Mouse (Mus musculus) 3T3-L1 (cell line): Measurements from ENCODE around the gene Cfap298.

Source experiments
- DNase-seq: peaks from one replicate; pipeline ENCODE4 v3.0.0-alpha.2; 2015; ENCODE audit warnings: low read depth, low spot score

Cfap298 gene

DNA sequence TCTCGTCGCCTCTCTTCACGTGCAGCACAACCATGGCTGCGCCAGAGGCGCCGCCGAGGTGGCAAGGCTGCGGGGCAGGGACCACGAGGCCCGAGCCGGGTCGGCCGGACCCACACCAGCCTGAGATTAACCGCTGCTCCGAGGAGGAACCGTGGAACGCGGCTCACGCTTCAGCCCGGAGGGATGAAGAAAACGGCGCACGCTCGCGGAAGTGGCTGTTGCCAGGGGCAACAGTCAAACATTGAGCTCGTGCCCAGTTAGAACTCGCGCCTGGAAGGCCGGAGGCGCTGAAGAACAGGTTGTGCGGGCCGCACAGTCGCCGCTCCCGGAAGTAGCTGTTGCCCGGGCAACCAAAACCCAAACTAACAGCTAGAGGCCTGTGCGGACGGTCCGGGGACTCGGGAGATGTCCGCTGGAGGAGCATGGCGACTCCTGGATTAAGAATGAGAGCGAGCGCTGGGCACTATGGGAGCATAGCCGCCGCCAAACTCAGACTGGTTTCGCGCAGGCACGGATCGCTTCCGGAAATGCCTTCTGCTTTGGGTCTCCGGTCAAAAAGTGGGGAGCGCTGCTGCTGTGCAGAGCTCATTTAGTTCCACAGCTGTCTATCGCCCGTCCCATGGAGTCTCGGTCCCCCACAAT lies at the start of gene Cfap298:
Gene Cfap298, minus strand, starts transcription at position 428 of the 642 bp plus-strand sequence.
- DNase-seq, result peak; percentile 98

DNA sequence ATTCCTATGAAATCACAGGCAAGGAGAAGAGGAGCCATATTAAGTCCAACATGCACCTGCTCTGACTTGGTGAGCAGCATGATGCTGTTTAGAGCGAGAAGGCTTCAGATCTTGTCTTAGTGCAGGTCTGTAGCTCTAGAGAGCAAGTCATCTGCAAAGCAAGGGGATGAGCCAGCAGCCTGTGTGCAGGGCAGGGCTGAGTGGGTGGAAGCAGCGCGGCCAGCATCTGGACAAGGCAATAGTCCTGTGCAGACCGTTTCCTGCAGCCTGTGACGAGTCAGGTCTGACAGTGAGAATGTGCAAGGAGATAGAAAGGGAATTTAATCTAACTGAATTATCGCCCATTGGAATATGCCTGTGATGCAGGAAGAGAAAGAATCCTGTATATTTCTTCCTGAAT lies 36.1 kb upstream of the Cfap298 start:
- no peak for DNase-seq

DNA sequence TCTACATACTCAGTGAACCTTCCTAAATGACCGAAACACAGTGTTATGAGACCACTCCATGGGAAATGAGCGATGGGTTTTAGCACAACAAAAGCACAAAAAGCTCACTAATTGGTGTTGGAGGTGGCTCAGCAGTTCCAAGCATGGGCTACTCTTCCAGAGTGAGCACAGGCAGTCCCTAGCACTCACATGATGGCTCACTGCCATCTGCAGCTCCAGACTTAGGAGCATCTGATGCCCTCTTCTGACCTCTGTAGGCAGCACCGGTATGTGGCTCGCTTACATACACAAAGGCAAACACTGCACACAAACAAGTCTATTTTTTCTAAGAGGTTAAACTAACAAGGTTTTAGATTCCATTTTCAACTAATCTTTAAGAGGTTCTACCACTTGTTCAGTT lies 31.3 kb upstream of the Cfap298 start:
- DNase-seq, result no peak

DNA sequence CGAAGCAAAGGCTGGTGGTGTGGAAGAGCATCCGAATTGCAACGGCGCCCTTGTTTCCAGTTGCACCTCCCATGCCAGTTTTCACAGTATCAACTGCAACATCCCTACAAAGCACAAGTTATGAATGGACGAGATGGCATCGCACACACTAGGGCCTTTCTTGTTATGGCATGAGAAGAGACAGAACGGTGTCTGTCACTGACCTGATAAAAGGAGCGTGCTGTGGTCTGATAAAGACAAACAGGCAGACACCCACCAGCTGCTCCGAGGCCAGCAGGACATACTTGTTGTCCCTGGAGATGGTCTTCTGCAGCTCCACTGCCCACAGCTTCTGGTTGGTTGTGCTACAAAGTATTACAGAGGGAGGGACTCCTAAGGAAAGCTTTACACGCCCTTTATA lies 29.4 kb upstream of the Cfap298 start:
- DNase-seq, result no peak

DNA sequence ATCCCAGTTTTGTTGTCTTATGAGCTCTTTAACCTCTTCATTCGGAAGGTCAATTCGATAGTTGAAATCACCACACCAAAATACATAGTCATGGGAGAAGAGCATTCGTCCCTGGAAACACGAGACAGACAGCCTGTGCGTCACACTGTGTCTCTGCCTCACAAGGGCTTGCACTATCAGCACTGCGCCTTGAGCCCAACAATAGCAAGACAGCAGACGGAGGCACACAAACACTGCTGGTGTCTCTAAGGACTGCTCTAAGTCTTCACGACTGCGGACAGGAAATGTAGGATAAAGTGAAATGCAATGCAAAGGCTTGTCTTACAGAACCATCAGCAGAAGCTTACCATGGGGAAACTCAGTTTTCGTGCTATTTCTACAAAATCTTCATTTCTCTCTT lies 29.0 kb upstream of the Cfap298 start:
- no peak for DNase-seq

DNA sequence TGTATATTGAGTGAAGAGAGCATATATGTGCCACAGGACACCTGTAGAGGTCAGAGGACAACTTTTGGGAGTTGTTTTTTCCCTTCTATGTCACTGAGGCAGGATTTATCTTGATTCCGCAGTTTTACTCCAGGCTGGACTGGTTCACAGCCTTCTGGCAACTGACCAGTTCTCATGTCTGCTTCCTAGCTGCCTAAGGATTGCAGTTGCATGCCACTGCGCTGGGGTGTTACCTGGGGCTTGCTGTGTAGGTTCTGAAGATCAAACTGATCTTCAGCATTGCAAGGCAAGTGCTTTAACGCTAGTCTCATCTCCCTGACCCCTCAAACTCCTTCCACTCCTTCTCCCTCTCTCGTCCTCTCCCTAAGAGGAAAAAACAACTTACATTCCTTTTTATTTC lies 28.3 kb upstream of the Cfap298 start:
- DNase-seq, result no peak

DNA sequence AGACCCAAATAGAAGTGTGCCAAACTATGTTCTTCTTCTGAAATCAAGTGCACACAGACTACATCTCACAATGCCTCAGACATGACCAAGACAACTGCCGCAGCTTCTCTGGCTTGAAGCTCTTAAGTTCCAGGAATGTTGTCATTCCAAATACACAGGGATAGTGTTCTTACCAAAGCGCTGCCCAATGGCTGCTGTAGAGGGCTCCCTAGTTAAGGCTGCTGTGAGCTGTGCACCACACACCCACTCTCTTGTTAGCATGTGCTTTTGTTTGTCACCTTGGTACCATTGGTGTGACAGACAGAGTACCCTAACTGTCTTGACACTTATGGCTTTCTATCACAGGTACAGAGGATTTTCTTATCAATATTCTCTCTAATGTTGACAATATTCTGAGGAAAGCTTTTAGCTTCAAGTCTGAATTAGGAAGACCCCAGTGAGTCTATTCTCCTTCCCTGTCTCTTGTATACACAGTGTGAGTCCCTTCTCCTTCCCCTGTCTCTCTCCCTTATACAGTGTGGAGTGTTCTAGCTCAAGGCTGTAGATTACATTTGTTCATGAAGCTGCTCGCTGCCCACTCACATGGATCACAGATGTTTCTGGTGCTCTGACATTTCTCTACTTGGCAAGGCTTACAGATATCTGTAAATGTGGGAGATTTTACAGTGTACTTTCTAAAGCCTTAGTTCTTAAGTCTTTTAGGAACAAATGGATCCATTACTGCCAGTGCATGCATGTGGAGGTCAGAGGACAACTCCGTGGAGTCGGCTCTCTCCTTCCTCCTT lies 23.6 kb upstream of the Cfap298 start:
- no peak for DNase-seq

DNA sequence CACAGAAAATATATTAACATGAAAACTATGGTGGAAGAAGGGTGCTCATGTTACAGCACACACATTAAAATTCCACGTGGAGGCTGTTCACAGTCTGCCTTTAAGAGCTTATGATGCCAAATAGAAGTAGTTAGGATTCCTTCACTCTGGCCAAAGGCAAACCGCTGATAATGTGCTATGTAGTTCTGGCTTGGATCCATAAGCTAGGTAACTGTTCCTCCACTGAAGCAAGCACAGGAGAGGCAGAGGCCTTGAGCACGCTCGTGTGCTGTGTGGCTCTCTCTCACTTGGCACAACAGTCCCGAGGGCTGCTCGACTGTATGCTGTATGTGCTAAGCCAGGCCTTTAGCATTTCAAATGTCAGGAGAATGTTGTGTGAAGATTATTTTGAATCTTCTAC lies 20.6 kb upstream of the Cfap298 start:
- no peak for DNase-seq

DNA sequence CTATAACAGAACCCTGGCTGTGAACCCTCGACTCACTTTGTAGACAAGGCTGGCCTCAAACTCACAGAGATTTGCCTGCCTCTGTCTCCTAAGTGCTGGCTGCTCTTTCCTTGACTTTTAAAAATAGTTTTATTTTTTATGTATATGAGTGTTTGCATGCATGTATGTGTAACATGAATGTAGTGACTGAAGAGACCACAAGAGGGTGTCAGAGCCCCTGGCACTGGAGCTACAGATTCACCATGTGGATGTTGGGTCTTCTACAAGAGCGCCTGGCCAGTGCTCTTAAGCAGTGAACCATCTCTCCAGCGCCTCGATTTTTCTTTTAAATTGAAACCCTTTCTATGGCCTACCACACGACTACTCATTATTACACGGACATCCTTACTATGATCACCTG lies 18.9 kb upstream of the Cfap298 start:
- DNase-seq, result peak; percentile 57

DNA sequence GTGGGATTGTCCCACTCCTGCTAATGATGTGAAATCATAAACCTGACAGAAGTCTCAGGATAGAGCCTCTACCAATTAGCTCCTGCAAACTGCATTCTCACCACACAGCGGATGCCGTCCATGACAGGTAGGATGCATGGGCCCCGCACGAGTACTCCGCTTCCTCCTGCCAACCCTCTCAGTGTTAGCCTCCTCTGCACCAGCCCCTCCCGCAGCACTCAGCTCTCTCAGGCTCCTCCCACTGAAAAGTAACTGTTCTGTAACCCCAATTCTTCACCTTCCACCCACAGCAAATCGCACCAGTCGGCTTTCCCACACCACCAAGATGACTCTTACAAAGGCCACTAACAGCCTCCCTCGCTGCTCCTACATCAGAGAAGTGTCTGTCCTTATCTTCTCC lies 18.2 kb upstream of the Cfap298 start:
- no peak for DNase-seq

DNA sequence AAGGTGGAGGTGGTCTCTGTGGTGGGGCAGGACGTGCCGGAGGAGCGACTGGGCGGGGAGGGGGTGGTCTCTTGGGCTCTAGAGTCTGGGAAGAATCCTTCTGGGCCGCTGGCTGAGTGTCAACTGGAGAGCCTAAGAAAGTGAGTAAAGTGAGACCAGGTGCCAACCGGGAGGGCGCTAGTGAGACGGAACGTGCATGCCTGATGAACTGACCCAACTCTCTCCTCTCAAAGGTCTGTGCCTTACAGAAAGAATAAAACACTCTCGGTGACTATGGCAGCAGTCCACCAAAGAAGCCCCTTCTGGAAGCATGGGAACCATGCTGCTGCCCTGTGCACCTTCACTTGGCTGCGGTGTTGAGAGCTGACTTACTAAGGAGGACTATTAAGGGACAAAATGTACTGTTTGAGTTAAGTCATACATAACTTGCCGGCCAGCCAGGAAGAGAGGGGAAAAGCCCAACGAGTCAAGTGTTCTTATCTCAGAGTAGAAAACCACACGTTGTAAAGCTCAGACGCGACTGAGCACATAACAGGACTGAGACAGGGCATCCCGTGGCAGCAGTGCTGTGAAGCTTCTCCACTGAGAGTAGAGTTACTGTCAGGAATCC lies 15.5 kb upstream of the Cfap298 start:
- no peak for DNase-seq

DNA sequence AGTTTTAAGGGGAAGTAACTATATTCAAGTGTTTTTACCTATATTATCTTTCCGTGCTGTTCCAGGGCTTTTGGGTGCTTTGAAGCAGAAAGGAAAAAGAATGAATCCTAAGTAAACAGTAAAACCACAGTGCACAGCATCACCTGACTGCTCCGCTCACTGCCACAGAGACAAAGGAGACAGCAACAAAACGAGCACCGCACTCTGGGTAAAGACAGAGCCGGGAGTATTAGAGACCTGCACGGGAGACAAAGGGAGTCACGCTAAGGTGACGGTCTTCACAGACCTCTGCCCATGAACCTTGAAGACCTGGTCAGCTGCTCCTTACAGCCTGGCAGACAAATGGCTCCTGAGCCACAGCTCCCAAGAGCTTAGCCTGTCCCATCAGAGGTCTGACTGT lies 12.1 kb upstream of the Cfap298 start:
- DNase-seq, result no peak

DNA sequence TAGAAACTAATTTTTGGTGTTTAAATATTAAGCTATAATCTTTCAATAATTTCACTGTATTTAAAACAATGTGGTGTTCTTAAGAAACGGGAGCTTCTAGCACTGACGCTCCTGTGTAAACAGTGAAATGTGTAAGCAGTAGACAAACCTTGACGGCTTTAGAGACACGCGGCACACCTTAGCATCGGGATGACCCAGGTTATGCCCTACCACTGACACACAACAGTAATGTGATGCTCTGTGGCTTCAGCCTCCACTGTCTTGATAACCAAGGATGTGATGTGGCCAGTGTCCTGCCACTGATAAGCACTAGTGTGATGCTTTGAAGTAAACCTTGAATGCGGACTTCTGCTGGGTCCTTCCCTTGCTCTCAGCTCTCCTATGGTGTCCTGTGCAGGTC lies 6.3 kb upstream of the Cfap298 start:
- DNase-seq, result no peak

DNA sequence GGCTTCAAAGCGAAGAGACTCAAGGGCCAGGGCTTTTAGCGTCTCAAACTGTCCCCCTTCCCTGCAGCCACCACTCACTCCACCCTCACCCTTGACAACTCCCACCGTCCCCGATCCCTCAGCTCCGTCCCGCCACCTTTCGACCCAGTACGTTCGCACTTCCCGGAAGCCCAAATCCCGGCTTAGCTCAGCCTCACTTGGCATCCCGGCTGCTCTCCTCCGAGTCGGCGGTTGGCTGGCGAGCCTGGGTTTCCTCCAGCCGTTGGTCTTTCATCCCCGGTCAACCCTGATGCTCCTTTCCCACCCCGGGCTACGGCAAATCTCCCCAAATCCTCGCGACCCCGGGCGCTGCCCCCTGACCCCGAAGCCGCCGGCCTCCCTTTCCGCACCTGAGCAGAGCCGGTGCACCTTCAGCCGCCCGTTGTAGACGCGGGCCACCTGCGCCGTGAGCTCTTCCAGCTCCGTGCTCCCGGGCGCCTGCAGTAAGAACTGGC lies 674 bp downstream of the Cfap298 start:
- DNase-seq, result peak; percentile 76

DNA sequence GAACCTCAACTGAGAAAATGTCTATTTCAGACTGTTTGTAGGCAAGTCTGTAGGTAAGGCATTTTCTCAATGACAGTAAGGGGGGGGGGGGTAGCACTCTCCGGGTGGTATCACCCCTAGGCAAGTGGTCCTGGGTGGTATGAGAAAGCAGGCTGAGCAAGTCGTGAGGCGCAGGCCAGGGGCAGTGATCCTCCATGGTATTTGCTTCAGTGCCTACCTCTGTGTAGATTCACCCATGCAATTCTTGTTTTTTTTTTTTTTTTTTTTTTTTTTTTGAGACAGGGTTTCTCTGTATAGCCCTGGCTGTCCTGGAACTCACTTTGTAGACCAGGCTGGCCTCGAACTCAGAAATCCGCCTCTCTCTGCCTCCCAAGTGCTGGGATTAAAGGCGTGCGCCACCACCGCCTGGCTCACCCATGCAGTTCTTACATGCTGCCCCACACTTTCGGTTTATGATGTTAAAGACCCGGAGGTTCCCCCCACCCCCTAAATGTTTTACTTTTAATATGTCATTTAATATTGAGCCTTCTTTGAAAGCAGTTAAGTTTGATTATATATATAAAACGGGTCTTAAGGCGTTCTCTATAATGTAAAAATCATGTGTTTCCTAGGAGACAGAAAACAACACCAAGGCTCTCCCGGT lies 1.3 kb downstream of the Cfap298 start:
- no peak for DNase-seq

DNA sequence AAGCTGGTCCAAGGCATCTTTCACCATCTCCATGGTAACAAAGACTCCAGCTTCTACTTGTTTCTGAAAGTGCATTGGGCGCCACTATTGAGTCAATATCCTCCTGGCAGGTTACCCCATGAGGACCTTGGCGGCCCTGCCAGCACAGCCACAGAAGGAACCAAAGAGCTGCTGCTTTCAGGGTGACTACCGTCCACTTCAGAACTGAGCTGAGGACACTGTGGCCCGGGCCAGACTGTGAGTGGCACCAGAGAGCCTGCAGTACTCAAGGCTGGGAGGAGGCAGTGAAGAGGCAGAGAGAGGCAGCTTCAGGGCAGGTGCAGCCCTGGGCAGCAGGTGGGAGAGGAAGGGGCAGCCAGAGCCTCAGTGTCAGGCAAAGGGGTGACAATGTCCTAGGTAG lies 7.5 kb downstream of the Cfap298 start:
- DNase-seq, result no peak

DNA sequence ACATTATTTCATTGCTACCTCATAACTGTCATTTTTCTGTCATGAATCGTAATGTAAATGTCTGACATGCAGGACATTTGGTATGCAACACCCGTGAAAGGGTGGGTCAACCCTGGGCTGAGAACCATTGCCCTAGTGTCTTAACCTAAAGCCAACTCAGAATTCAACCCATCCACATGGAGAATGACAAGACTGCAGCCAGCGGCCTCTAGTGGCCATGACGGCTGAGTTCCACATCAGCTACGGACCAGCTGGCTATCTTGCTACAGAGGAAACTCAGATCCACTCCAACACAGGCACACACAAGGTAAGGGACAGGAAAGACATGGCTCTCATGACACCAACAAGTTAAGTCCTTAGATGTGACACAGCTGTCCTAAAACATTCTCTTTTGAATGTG lies 9.5 kb downstream of the Cfap298 start:
- DNase-seq, result peak; percentile 89

DNA sequence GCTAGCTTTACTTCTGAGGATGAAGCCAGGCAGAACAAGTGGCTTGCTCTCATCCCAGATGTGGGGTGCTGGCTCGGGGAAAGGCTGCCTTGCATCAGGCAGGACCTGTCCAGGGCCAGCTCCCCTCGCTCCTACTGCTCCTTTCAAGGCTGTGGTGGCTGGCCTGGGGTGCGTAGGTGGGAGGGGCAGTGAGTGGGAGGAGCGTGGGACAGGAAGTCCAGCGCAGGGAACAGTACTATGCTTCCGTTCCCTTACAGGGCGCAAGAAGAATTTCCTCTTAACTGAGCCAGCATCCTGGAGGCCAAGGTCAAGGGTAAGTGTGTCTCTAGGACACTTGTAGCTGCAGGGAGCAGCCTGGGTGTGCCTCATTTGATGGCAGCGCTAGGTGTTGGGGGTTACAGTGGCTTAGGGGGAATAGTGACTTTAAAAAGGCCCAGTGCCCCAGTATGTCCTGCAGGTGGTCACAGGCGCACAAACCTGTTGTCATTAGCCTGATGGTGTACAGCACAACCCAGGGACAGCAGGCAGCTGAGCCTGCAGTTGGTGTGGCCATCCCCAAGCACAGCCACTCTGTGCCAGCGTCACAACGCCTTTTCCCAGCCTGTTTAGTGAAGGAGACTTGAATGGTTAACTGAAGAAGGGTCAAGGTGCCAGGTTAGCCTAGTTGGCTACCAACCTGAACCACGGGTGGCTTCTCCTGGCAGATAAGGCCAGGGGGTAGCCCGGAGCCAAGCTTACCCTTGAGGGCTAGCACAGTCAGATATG lies 10.1 kb downstream of the Cfap298 start:
- no peak for DNase-seq

DNA sequence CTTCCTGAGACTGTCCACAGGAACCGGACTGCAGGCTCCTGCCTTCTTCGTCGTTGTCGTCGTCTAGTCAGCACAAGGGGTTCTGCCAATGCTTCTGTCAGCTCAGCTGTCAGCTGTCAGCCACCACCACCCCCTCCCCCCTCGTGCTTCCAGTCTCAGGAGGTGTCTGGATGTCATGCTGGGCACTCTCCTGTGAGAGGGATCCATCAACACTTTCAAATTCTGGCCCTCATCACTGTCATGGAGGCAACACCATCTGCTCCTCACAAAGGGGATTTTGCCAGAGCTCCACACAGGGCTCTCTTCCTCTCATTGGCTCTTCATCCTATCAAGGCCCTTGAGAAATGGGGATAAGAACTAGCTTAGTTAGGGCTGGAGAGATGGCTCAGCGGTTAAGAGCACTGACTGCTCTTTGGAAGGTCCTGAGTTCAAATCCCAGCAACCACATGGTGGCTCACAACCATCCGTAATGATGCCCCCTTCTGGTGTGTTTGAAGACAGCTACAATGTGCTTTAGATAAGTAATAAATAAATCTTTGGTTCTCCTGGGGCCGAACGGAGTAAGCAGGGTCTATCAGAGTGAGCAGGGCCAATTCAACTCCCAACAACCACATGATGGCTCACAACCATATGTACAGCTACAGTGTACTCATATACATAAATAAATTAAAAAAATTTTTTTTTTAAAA lies 13.3 kb downstream of the Cfap298 start:
- no peak for DNase-seq

DNA sequence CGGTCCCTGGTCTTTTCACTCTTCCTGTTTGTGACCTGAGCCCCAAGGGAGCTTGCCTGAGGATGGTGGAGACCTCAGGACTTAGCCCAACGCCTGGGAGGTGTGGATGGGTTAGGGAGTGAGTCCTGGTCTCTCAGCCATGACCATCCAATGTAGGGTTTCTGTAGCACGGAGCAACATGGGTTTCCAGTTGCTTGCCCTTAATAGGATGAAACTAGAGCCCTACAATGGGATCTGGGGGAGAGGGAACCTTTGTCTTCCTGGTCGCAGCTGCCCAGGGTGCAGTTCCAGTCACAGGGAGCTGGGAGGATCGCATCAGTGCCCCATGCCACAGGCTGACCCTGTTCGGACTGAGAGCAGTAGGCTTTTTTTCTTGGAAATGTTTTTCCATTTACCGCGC lies 17.8 kb downstream of the Cfap298 start:
- no peak for DNase-seq

DNA sequence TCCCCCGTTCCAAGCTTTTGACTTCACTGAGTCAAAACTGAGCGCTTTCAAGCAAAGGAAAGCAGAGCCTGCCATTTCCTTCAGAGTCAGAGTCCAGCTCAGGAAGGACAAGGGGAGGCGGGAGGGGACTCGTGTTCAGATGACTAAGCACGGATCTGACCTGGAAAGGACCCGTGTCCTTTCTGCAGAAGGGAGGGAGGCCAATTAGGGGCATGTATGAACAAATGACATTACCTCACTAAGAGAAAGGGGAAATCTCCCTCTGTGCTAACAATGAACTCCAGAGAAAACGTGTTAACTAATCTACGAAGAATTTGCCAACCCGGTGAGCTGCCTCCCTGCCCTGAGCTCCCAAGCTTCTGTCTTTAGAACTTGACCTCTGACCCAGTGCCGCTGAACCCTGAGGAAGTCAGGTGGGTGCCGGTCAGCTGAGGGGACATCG lies 18.9 kb downstream of the Cfap298 start:
- peak; percentile 47 for DNase-seq
